Mouse (Mus musculus): ENCODE measurements around the gene Eef1akmt4.
"Not testable (repeated sequence)": the region's sequence is repeated elsewhere in the genome, so short reads cannot be mapped to it uniquely, and the experiment has no call there.

Eef1akmt4 gene

GRCm38 (mm10) chr16:20623211-20623610, 11.8 kb downstream of the Eef1akmt4 start:
- DNase-seq (ENCODE audit: low spot score) = no peak

GRCm38 (mm10) chr16:20628871-20629391, 17.5 kb downstream of the Eef1akmt4 start:
- DNase-seq (ENCODE audit: low spot score) = no peak

- no peak for DNase-seq (ENCODE audit: low spot score)
These were observed 18.6 kb downstream of the Eef1akmt4 start, which contains the start of gene Ece2 for GRCm38 (mm10) chr16:20629731-20630634. Gene Ece2 (plus strand): TSS chr16:20629828.

GRCm38 (mm10) chr16:20637410-20637809, 26.0 kb downstream of the Eef1akmt4 start:
- DNase-seq (ENCODE audit: low spot score) = no peak

GRCm38 (mm10) chr16:20638367-20638766, 27.0 kb downstream of the Eef1akmt4 start:
- no peak for DNase-seq (ENCODE audit: low spot score)

GRCm38 (mm10) chr16:20642161-20642560, 30.8 kb downstream of the Eef1akmt4 start:
- DNase-seq (ENCODE audit: low spot score) = peak; percentile 70

- DNase-seq (ENCODE audit: low spot score) = no peak
These were observed 32.5 kb downstream of the Eef1akmt4 start for GRCm38 (mm10) chr16:20643911-20644310.

- peak; percentile 97 for DNase-seq (ENCODE audit: low spot score)
These were observed 39.9 kb downstream of the Eef1akmt4 start, which contains the start of gene Psmd2 for GRCm38 (mm10) chr16:20651076-20651946. Gene Psmd2 (plus strand): TSS chr16:20651652.

GRCm38 (mm10) chr16:20651947-20652310, 40.5 kb downstream of the Eef1akmt4 start:
- DNase-seq (ENCODE audit: low spot score) = no peak

GRCm38 (mm10) chr16:20653315-20653714, 41.9 kb downstream of the Eef1akmt4 start:
- no peak for DNase-seq (ENCODE audit: low spot score)

- no peak for DNase-seq (ENCODE audit: low spot score)
These were observed 46.3 kb downstream of the Eef1akmt4 start for GRCm38 (mm10) chr16:20657661-20658060.

- not testable (repeated sequence) for DNase-seq (ENCODE audit: low spot score)
These were observed 56.6 kb downstream of the Eef1akmt4 start, which contains the start of gene Eif4g1 for GRCm38 (mm10) chr16:20668013-20668412. Gene Eif4g1 (plus strand): TSS chr16:20668313.

All from urinary bladder, postnatal 14 days (tissue).